Mouse (Mus musculus) lung, embryonic 15.5 days (tissue): ENCODE data around the gene Hba-x. TPM values are rescaled to one million over a fixed set of nuclear protein-coding genes. Genes with fewer than 3 reads are reported as not detected.

Experiments used
- ATAC-seq: fragments of 200-750 bp; cut with Nextera tagmentation; 2 replicates; pipeline ENCODE4 v1.8.0; 2017; ENCODE audit warnings: moderate number of reproducible peaks, borderline replicate concordance; ENCODE audit not compliant: low FRiP score, low TSS enrichment; ENCODE audit errors: extremely low read depth
- H3K27ac ChIP-seq: fragments of 300-500 bp; sonication (generic); 2 replicates; pipeline ENCODE4 v1.5.1; 2015; ENCODE audit warnings: moderate library complexity, mild to moderate bottlenecking, inconsistent platforms
- H3K27me3 ChIP-seq: fragments of 300-500 bp; sonication (generic); 2 replicates; pipeline ENCODE4 v1.6.1; 2015; ENCODE audit warnings: inconsistent platforms
- H3K36me3 ChIP-seq: fragments of 300-500 bp; sonication (generic); 2 replicates; pipeline ENCODE4 v1.6.1; 2015; ENCODE audit warnings: inconsistent platforms
- H3K4me1 ChIP-seq: fragments of 300-500 bp; sonication (generic); 2 replicates; pipeline ENCODE4 v1.6.1; 2015; ENCODE audit warnings: inconsistent platforms
- H3K4me2 ChIP-seq: fragments of 300-500 bp; sonication (generic); 2 replicates; pipeline ENCODE4 v1.6.1; 2015; ENCODE audit warnings: inconsistent platforms, mild to moderate bottlenecking, moderate library complexity
- H3K4me3 ChIP-seq: fragments of 300-500 bp; sonication (generic); 2 replicates; pipeline ENCODE4 v1.5.1; 2015; ENCODE audit warnings: mild to moderate bottlenecking, inconsistent platforms
- H3K9ac ChIP-seq: fragments of 300-500 bp; sonication (generic); 2 replicates; pipeline ENCODE4 v1.6.1; 2015; ENCODE audit warnings: inconsistent platforms
- H3K9me3 ChIP-seq: fragments of 300-500 bp; sonication (generic); 2 replicates; pipeline ENCODE4 v1.6.1; 2016; ENCODE audit warnings: inconsistent platforms
- WGBS: fragments of 180-500 bp; shearing (Covaris S2); methylation state at CpG from one replicate; pipeline ENCODE4 v1.1.7; 2015; 5-methylcytosine and 5-hydroxymethylcytosine counted together
- polyA plus RNA-seq: library from polyadenylated mRNA; unstranded; fragments of >200 nt; fragmentation: Nextera tagmentation; extraction: Ambion mirVana; gene quantifications from 2 replicates; pipeline ENCODE4 v1.2.1, GENCODE M21; 2015

The Hba-x gene
- polyA plus RNA-seq, 1 experiment from 2014 or later = 160 TPM

DNA sequence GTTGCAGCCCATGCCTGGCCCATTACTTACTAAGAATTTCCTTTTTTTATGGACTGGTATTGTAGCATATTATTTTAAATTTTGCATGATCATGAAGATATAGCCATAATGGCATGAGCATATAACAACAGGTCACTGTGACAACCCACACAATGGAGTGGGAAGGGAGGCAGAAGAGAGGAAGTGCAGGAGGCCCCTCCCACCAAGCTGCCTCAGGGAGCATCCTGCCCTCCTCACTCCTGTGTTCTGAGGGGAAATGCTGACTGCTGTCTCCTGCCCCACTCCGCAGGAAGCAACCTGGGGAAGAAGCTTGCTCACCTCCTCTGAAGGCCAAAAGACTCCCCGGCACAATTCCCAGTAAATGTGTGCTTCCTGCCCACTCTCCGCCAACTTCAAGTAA is 33.7 kb downstream of the Hba-x start:
- Histone ChIP-seq H3K4me3 (no peak overlapping the region), H3K36me3 (no peaks in the 10 kb centered on the region), H3K4me1 (no peaks in the 10 kb centered on the region), H3K4me2 (no peak overlapping the region), H3K9ac (no peak overlapping the region), H3K27me3 (no peaks in the 10 kb centered on the region), H3K27ac (no peak overlapping the region), H3K9me3 (no peaks in the 10 kb centered on the region)
- ATAC-seq = no peak
- 50% methylated on average over 3 of the region's 3 CpGs for WGBS

DNA sequence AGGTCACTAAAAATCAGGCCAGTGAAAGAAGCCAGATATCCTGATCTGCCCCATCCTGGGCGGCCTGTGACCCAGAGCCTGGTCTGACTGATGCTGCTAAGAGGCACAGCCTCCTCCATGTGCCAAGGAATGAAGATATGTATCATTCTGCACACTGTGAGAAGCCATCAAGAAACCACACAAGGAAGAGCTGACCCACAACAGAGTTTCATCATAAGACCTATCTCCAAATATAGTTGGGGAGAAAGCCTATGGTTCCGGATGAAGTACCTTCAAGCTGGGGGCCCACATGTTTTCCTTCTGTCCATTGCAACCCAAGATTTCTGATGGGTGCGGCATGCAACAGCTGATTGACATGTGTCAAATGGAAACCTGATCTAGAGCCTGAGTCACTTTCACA is 39.8 kb downstream of the Hba-x start:
- Histone ChIP-seq H3K4me2 (no peak overlapping the region), H3K36me3 (no peaks in the 10 kb centered on the region), H3K4me3 (no peak overlapping the region), H3K9me3 (no peaks in the 10 kb centered on the region), H3K9ac (no peak overlapping the region), H3K27ac (no peak overlapping the region), H3K4me1 (no peaks in the 10 kb centered on the region), H3K27me3 (no peaks in the 10 kb centered on the region)
- no peak for ATAC-seq
- WGBS = 82% methylated on average over 3 of the region's 3 CpGs

DNA sequence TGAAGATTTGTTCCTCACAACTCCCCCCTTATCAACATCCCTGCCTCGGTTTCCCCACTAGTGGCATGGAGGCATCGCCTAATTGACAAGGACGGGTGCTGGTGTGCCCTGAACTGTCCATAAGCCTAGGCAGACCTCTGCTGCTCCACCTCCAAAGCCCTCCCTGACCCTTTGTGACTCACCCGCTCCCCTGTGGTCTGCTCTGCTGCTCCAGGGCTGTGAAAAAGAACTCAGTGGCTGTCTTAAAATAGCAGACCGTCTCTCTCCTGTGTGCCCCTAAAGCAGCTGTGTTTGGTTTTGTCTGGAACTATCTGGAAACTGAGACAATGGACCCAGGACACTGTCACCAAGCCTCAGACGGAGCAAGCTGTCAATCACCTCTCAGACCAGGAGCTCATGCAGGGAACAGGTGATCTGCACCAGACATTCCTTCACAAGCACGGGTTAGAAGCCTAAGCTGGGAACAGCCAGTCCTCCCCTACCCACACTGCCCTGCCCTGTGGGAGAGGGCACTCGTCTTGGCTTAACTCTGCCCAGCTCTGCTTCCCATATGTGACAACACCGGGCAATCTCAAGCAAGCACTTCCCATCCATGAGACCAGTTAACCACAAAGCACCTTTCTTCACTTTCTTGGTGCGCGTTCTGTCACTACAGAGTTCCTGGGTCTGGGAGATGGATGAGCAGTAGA is 44.5 kb downstream of the Hba-x start:
- H3K9ac ChIP-seq = no peak overlapping the region
- H3K27ac ChIP-seq = no peak overlapping the region
- ATAC-seq = no peak
- no peak overlapping the region for H3K4me2 ChIP-seq
- no peaks in the 10 kb centered on the region for H3K9me3 ChIP-seq
- H3K4me3 ChIP-seq = no peak overlapping the region
- H3K4me1 ChIP-seq = peaks cover 3% of the 10 kb centered on the region; the same call in 1 of the 2 replicates
- no peaks in the 10 kb centered on the region for H3K36me3 ChIP-seq
- peaks cover 7% of the 10 kb centered on the region for H3K27me3 ChIP-seq
- WGBS = 64% methylated on average over 11 of the region's 11 CpGs

DNA sequence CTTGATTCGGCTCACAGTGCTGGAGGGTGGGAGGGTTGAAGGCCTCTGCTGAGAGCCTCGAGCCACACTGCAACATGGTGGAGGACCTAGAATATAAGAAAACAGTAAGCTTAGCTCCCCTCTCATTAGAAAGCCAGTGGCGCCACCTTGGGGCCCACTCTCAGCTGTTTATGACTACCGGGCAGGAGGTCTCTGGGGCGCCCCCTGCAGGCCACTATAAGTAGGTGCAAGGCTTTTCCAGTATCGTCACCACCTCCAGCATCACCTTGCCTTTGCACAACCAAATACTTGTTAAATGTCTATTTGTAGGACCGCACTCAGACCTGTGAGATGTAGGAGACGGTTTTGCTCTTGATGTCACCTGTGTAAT is 45.0 kb downstream of the Hba-x start:
- no peak overlapping the region for H3K27ac ChIP-seq
- H3K27me3 ChIP-seq = peaks cover 7% of the 10 kb centered on the region
- H3K4me2 ChIP-seq = no peak overlapping the region
- no peaks in the 10 kb centered on the region for H3K36me3 ChIP-seq
- peaks cover 3% of the 10 kb centered on the region; the same call in 1 of the 2 replicates for H3K4me1 ChIP-seq
- H3K9me3 ChIP-seq = no peaks in the 10 kb centered on the region
- H3K9ac ChIP-seq = no peak overlapping the region
- ATAC-seq = no peak
- WGBS = 33% methylated on average over 8 of the region's 8 CpGs
- H3K4me3 ChIP-seq = no peak overlapping the region

DNA sequence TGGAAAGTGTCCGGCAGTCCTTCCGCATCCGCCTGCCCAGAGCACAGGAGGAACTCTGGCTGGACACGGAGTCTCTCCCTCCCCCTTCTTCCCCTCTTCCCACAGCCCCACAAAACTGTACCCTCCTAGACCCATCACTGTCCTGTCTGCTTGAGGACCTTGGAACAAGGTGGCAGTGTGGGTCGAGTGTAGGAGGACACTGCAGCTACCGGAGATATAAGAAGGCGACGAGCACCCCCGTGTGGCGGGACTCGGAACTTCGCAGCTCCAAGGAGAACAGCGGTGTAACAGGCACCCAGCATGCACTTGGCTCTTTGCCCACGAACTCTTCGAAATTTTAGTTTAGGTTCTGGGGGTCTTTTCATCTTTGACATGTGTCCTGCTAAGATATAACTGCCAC is 48.4 kb downstream of the Hba-x start:
- Histone ChIP-seq H3K4me2 (peak overlapping the region; percentile 51), H3K36me3 (no peaks in the 10 kb centered on the region), H3K9me3 (no peaks in the 10 kb centered on the region), H3K4me3 (peak overlapping the region; percentile 26), H3K27me3 (peaks cover 7% of the 10 kb centered on the region), H3K9ac (0 out of 2 replicates have a peak overlapping the region, but pooled peaks have one; percentile 28), H3K4me1 (peaks cover 3% of the 10 kb centered on the region; the same call in 1 of the 2 replicates), H3K27ac (no peak overlapping the region)
- 8% methylated on average over 15 of the region's 15 CpGs for WGBS
- ATAC-seq = peak; percentile 65; the same call in 1 of the 2 replicates

Other genes with a start within 250 kb of the Hba-x start
- gene Il9r, start 76.1 kb upstream of the Hba-x start, polyA plus RNA-seq = 0.10 and 0.45 TPM in 2 replicates
- 50.8 and 56.7 TPM in 2 replicates for gene Snrnp25, start 71.0 kb upstream of the Hba-x start, polyA plus RNA-seq
- 62.5 and 67.4 TPM in 2 replicates for gene Rhbdf1, start 54.1 kb upstream of the Hba-x start, polyA plus RNA-seq
- 37.7 and 37.8 TPM in 2 replicates for gene Mpg, start 49.9 kb upstream of the Hba-x start, polyA plus RNA-seq
- 41.6 and 46.9 TPM in 2 replicates for gene Nprl3, start 8.7 kb upstream of the Hba-x start, polyA plus RNA-seq
- 7,834 and 8,642 TPM in 2 replicates for gene Hba-a1, start 7.1 kb downstream of the Hba-x start, polyA plus RNA-seq
- gene Hbq1b, start 10.6 kb downstream of the Hba-x start, polyA plus RNA-seq = 1.4 and 2.8 TPM in 2 replicates
- gene Hba-a2, start 20.1 kb downstream of the Hba-x start, polyA plus RNA-seq = 21,194 and 23,046 TPM in 2 replicates
- 0.97 and 1.5 TPM in 2 replicates for gene Hbq1a, start 23.7 kb downstream of the Hba-x start, polyA plus RNA-seq
- gene Sh3pxd2b, start 71.4 kb downstream of the Hba-x start, polyA plus RNA-seq = 21.8 and 24.3 TPM in 2 replicates
- 46.8 and 48.4 TPM in 2 replicates for gene Ubtd2, start 179.0 kb downstream of the Hba-x start, polyA plus RNA-seq